Mouse (Mus musculus) kidney, postnatal 10 days (tissue): Measurements from ENCODE around the gene Rap1gap2.
"Not testable (repeated sequence)": the region's sequence is repeated elsewhere in the genome, so short reads cannot be mapped to it uniquely, and the experiment has no call there.

Experiments used
- DNase-seq: peaks from one replicate; pipeline ENCODE4 v3.0.0; 2021; ENCODE audit warnings: mixed read lengths

Gene Rap1gap2

GRCm38 (mm10) chr11:74621974-74622669, 11.4 kb upstream of the Rap1gap2 start:
- DNase-seq, result no peak

- no peak for DNase-seq
Observed at GRCm38 (mm10) chr11:74619956-74620300, 9.2 kb upstream of the Rap1gap2 start.

GRCm38 (mm10) chr11:74619201-74619955, 8.7 kb upstream of the Rap1gap2 start, which contains the start of gene Ccdc92b:
Gene Ccdc92b, plus strand, starts transcription at chr11:74619605.
- DNase-seq, result peak; percentile 94

- no peak for DNase-seq
Observed at GRCm38 (mm10) chr11:74615571-74615970, 4.9 kb upstream of the Rap1gap2 start.

- DNase-seq, result no peak
Observed at GRCm38 (mm10) chr11:74613428-74613827, 2.7 kb upstream of the Rap1gap2 start.

GRCm38 (mm10) chr11:74611437-74611836, 722 bp upstream of the Rap1gap2 start:
- no peak for DNase-seq

GRCm38 (mm10) chr11:74610068-74610467, 647 bp downstream of the Rap1gap2 start:
- DNase-seq, result no peak

GRCm38 (mm10) chr11:74602286-74602685, 8.4 kb downstream of the Rap1gap2 start:
- DNase-seq, result no peak

GRCm38 (mm10) chr11:74597990-74598337, 12.8 kb downstream of the Rap1gap2 start:
- no peak for DNase-seq

GRCm38 (mm10) chr11:74597283-74597989, 13.3 kb downstream of the Rap1gap2 start:
- DNase-seq, result no peak

- DNase-seq, result peak; percentile 67
Observed at GRCm38 (mm10) chr11:74592246-74592645, 18.5 kb downstream of the Rap1gap2 start.

- DNase-seq, result no peak
Observed at GRCm38 (mm10) chr11:74590691-74591090, 20.0 kb downstream of the Rap1gap2 start.

- no peak for DNase-seq
Observed at GRCm38 (mm10) chr11:74590239-74590596, 20.5 kb downstream of the Rap1gap2 start.

- DNase-seq, result no peak
Observed at GRCm38 (mm10) chr11:74589401-74590238, 21.1 kb downstream of the Rap1gap2 start.

GRCm38 (mm10) chr11:74586401-74586800, 24.3 kb downstream of the Rap1gap2 start:
- DNase-seq, result no peak

GRCm38 (mm10) chr11:74584946-74585723, 25.6 kb downstream of the Rap1gap2 start:
- peak; percentile 71 for DNase-seq

- no peak for DNase-seq
Observed at GRCm38 (mm10) chr11:74583824-74584349, 26.8 kb downstream of the Rap1gap2 start.

GRCm38 (mm10) chr11:74582464-74582863, 28.3 kb downstream of the Rap1gap2 start:
- no peak for DNase-seq

GRCm38 (mm10) chr11:74581333-74581732, 29.4 kb downstream of the Rap1gap2 start:
- DNase-seq, result not testable (repeated sequence)

GRCm38 (mm10) chr11:74577068-74577467, 33.6 kb downstream of the Rap1gap2 start:
- DNase-seq, result no peak

- no peak for DNase-seq
Observed at GRCm38 (mm10) chr11:74575940-74576339, 34.8 kb downstream of the Rap1gap2 start.
